Mouse (Mus musculus): ENCODE results near the gene Slc2a1.

GRCm38 (mm10) chr4:119098216-119099210, 10.0 kb upstream of the Slc2a1 start:
- TF ChIP-seq CTCF (IDR thresholded peaks at IDR 0.05; ENCODE audit: borderline replicate concordance, control insufficient read depth, extremely low read depth, insufficient read depth, low read length, poor library complexity) (no peak), POLR2A (IDR thresholded peaks at IDR 0.05; ENCODE audit: control insufficient read depth, extremely low read depth, insufficient read depth, low read length, poor library complexity) (no peak)
